Mouse (Mus musculus) MEL (cell line): Measurements from ENCODE around the gene Fgb. TPM values are rescaled to one million over a fixed set of nuclear protein-coding genes. Genes with fewer than 3 reads are reported as not detected.

Experiments used
- DNase-seq: peaks from one replicate; pipeline ENCODE4 v3.0.0; 2011; ENCODE audit warnings: low read depth, low spot score
- H3K27ac ChIP-seq: 2 replicates; pipeline ENCODE4 v1.5.1; 2012; ENCODE audit warnings: low read depth, mild to moderate bottlenecking, control low read depth, low read length, moderate library complexity; ENCODE audit not compliant: control insufficient read depth
- H3K27me3 ChIP-seq, 2 experiments: fragments of 150-350 bp in 1 of 2; sonication (generic) in 1 of 2; 2 replicates each; pipeline ENCODE4 v1.6.1; 2012; ENCODE audit warnings: low read length in 2 of 2, mild to moderate bottlenecking in 2 of 2, improper control_type of control experiment in 1 of 2, moderate library complexity in 1 of 2; ENCODE audit not compliant: insufficient read depth in 2 of 2, control insufficient read depth in 1 of 2
- H3K36me3 ChIP-seq, 2 experiments: 2 replicates each; pipeline ENCODE4 v1.6.1; 2012 to 2014; ENCODE audit warnings: low read length in 2 of 2, improper control_type of control experiment in 1 of 2, inconsistent platforms in 1 of 2, mild to moderate bottlenecking in 1 of 2; ENCODE audit not compliant: insufficient read depth in 2 of 2, control insufficient read depth in 1 of 2
- H3K4me1 ChIP-seq, 2 experiments: fragments of 150-350 bp in 1 of 2; sonication (generic) in 1 of 2; 2 replicates each; pipeline ENCODE4 v1.6.1; 2012; ENCODE audit warnings: low read length in 2 of 2, improper control_type of control experiment in 1 of 2, mild to moderate bottlenecking in 1 of 2; ENCODE audit not compliant: insufficient read depth in 2 of 2, control insufficient read depth in 1 of 2
- H3K4me3 ChIP-seq, 2 experiments: fragments of 150-350 bp in 1 of 2; sonication (generic) in 1 of 2; 2 replicates each; pipeline ENCODE4 v1.5.1; 2012; ENCODE audit warnings: low read depth in 2 of 2, low read length in 2 of 2, mild to moderate bottlenecking in 2 of 2, moderate library complexity in 2 of 2, control low read depth in 1 of 2, improper control_type of control experiment in 1 of 2; ENCODE audit not compliant: control insufficient read depth in 1 of 2, insufficient read depth in 1 of 2
- H3K79me2 ChIP-seq: 2 replicates; pipeline ENCODE4 v1.6.1; 2012; ENCODE audit warnings: mild to moderate bottlenecking, low read length, moderate library complexity; ENCODE audit not compliant: control insufficient read depth, poor library complexity, insufficient read depth
- H3K9ac ChIP-seq: 2 replicates; pipeline ENCODE4 v1.6.1; 2012; ENCODE audit warnings: low read depth, mild to moderate bottlenecking, control low read depth, low read length, moderate library complexity; ENCODE audit not compliant: control insufficient read depth, poor library complexity, severe bottlenecking
- H3K9me3 ChIP-seq: fragments of 150-350 bp; sonication (generic); replicated peaks from 2 replicates; pipeline ENCODE4 v1.6.1; 2012; ENCODE audit warnings: mild to moderate bottlenecking, low read length, improper control_type of control experiment, moderate library complexity; ENCODE audit not compliant: insufficient read depth
- BHLHE40 ChIP-seq: IDR thresholded peaks from 2 replicates; pipeline ENCODE4 v1.6.1; 2012; ENCODE audit warnings: low read depth, mild to moderate bottlenecking, inconsistent platforms, low read length, improper control_type of control experiment, borderline replicate concordance
- E2F4 ChIP-seq: IDR thresholded peaks from 2 replicates; pipeline ENCODE4 v1.6.1; 2011; ENCODE audit warnings: low read depth, low read length, improper control_type of control experiment, borderline replicate concordance
- ELF1 ChIP-seq: IDR thresholded peaks from 2 replicates; pipeline ENCODE4 v1.6.1; 2014; ENCODE audit warnings: low read depth, mild to moderate bottlenecking, inconsistent platforms, low read length, improper control_type of control experiment, moderate library complexity
- EP300 ChIP-seq, 2 experiments: IDR thresholded peaks; 2 replicates each; pipeline ENCODE4 v1.6.1; 2011; ENCODE audit warnings: improper control_type of control experiment in 2 of 2, low read length in 2 of 2, low read depth in 1 of 2, mild to moderate bottlenecking in 1 of 2
- ETS1 ChIP-seq: IDR thresholded peaks from 2 replicates; pipeline ENCODE4 v1.6.1; 2012; ENCODE audit warnings: low read depth, mild to moderate bottlenecking, inconsistent platforms, low read length, improper control_type of control experiment, moderate library complexity
- GATA1 ChIP-seq: IDR thresholded peaks from 2 replicates; pipeline ENCODE4 v1.6.1; 2011; ENCODE audit warnings: low read depth, low read length, improper control_type of control experiment
- MAFK ChIP-seq: IDR thresholded peaks from 2 replicates; pipeline ENCODE4 v1.6.1; 2011; ENCODE audit warnings: low read depth, mild to moderate bottlenecking, low read length, improper control_type of control experiment, borderline replicate concordance
- MEF2A ChIP-seq: IDR thresholded peaks from 2 replicates; pipeline ENCODE4 v1.6.1; 2014; ENCODE audit warnings: low read depth, mild to moderate bottlenecking, inconsistent platforms, low read length, improper control_type of control experiment; ENCODE audit not compliant: poor library complexity, insufficient replicate concordance, severe bottlenecking; ENCODE audit errors: extremely low read depth
- NRF1 ChIP-seq: IDR thresholded peaks from 2 replicates; pipeline ENCODE4 v1.6.1; 2014; ENCODE audit warnings: low read depth, mild to moderate bottlenecking, inconsistent platforms, low read length, improper control_type of control experiment, moderate library complexity; ENCODE audit not compliant: poor library complexity, insufficient read depth, severe bottlenecking
- POLR2AphosphoS2 ChIP-seq: IDR thresholded peaks from 2 replicates; pipeline ENCODE4 v1.6.1; 2011; ENCODE audit warnings: low read length, improper control_type of control experiment
- POLR2AphosphoS5 ChIP-seq: IDR thresholded peaks from 2 replicates; pipeline ENCODE4 v1.6.1; 2012; ENCODE audit warnings: low read depth, borderline replicate concordance, mild to moderate bottlenecking, inconsistent platforms, low read length, moderate library complexity, mixed read lengths
- RAD21 ChIP-seq: IDR thresholded peaks from 2 replicates; pipeline ENCODE4 v1.6.1; 2011; ENCODE audit warnings: mild to moderate bottlenecking, low read depth, low read length, improper control_type of control experiment
- SMC3 ChIP-seq: IDR thresholded peaks from 2 replicates; pipeline ENCODE4 v1.6.1; 2011; ENCODE audit warnings: low read depth, low read length, improper control_type of control experiment
- TCF12 ChIP-seq: IDR thresholded peaks from 2 replicates; pipeline ENCODE4 v1.6.1; 2014; ENCODE audit warnings: low read depth, mild to moderate bottlenecking, inconsistent platforms, low read length, improper control_type of control experiment, moderate library complexity
- USF2 ChIP-seq, 2 experiments: IDR thresholded peaks; 2 replicates each; pipeline ENCODE4 v1.6.1; 2011 to 2012; ENCODE audit warnings: improper control_type of control experiment in 2 of 2, low read length in 2 of 2, borderline replicate concordance in 1 of 2, inconsistent platforms in 1 of 2, low read depth in 1 of 2, mild to moderate bottlenecking in 1 of 2; ENCODE audit not compliant: insufficient read depth in 1 of 2
- ZC3H11A ChIP-seq: IDR thresholded peaks from 2 replicates; pipeline ENCODE4 v1.6.1; 2012; ENCODE audit warnings: low read depth, mild to moderate bottlenecking, inconsistent platforms, low read length, improper control_type of control experiment
- ZNF384 ChIP-seq: IDR thresholded peaks from 2 replicates; pipeline ENCODE4 v1.6.1; 2012; ENCODE audit warnings: low read depth, mild to moderate bottlenecking, inconsistent platforms, low read length, improper control_type of control experiment
- polyA plus RNA-seq, 2 experiments: library from polyadenylated mRNA; stranded (reverse) in 1 of 2; unstranded in 1 of 2; fragments of >175 nt in 1 of 2; fragments of >200 nt in 1 of 2; gene quantifications; 2 replicates each; pipeline versions ENCODE4 v1.2.1 to v1.2.4; 2012; ENCODE audit warnings: low replicate concordance in 2 of 2, low read depth in 1 of 2; ENCODE audit not compliant: insufficient read length in 2 of 2, insufficient read depth in 1 of 2, missing spikeins in 1 of 2
- total RNA-seq: library from RNA; depleted of rRNA; stranded (reverse); fragments of 300-350 nt; gene quantifications from 2 replicates; pipeline ENCODE4 v1.2.3, GENCODE M21; 2012

The Fgb gene
- total and polyA plus RNA-seq, 3 experiments = not detected

- H3K27me3 ChIP-seq = no peaks in the 10 kb centered on the region
- no peak for DNase-seq
- no peak overlapping the region for H3K9ac ChIP-seq
- no peaks in the 10 kb centered on the region for H3K79me2 ChIP-seq
- no peaks in the 10 kb centered on the region for H3K4me1 ChIP-seq
- no peak for TF ChIP-seq ETS1
- no peak for TF ChIP-seq POLR2AphosphoS5
- TF ChIP-seq ZNF384 = no peak
- no peak for TF ChIP-seq TCF12
- no peak for TF ChIP-seq E2F4
- no peak for TF ChIP-seq SMC3
- TF ChIP-seq EP300 (IDR thresholded peaks at IDR 0.05; ENCODE audit: low read depth in 1 of 2, low read length in 2 of 2) = no peak
- H3K36me3 ChIP-seq = no peaks in the 10 kb centered on the region
- H3K4me3 ChIP-seq = no peak overlapping the region
- no peaks in the 10 kb centered on the region for H3K9me3 ChIP-seq
- no peak overlapping the region for H3K27ac ChIP-seq
Measured at GRCm38 (mm10) chr3:82996656-82997055, 53.0 kb downstream of the Fgb start.

- Histone ChIP-seq H3K79me2 (no peaks in the 10 kb centered on the region), H3K4me1 (no peaks in the 10 kb centered on the region), H3K27ac (no peak overlapping the region), H3K4me3 (no peak overlapping the region), H3K9ac (no peak overlapping the region), H3K27me3 (no peaks in the 10 kb centered on the region), H3K9me3 (no peaks in the 10 kb centered on the region), H3K36me3 (no peaks in the 10 kb centered on the region)
- no peak for DNase-seq
- TF ChIP-seq RAD21 (no peak), MAFK (no peak), ETS1 (no peak), MEF2A (no peak), SMC3 (no peak), NRF1 (no peak), POLR2AphosphoS2 (no peak), POLR2AphosphoS5 (no peak), GATA1 (no peak), ELF1 (no peak), ZC3H11A (no peak), USF2 (IDR thresholded peaks at IDR 0.05; ENCODE audit: borderline replicate concordance in 1 of 2, insufficient read depth in 1 of 2, low read depth in 1 of 2, low read length in 2 of 2) (no peak), BHLHE40 (no peak)
Measured at GRCm38 (mm10) chr3:82995368-82995767, 54.3 kb downstream of the Fgb start.
